Mouse (Mus musculus): ENCODE measurements around the gene Ccdc138.

DNA sequence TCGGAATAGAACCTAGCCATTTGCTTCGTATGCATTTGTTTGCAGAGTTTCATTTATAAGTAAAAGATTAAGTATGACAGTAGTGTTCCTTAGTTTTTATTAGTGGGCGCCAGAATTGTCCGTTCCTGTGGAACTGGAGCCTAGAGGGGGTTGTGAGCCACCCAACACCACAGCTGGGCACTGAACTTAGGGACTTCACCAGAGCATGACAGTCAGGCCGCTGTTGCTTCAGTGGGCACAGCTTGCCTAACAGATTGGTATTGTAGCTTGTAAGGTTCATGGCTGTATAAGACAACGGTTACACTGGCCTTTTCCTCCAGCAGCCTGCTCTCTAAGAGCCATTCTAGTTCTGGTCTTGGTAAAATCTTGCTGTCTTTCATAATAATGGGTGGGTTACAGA, 62.8 kb downstream of the Ccdc138 start:
- no peak for TF ChIP-seq CTCF (IDR thresholded peaks at IDR 0.05)
- TF ChIP-seq EP300 (IDR thresholded peaks at IDR 0.05) = no peak
